ENCODE assay signal across 8 mouse cellular contexts in the genomic region with DNA sequence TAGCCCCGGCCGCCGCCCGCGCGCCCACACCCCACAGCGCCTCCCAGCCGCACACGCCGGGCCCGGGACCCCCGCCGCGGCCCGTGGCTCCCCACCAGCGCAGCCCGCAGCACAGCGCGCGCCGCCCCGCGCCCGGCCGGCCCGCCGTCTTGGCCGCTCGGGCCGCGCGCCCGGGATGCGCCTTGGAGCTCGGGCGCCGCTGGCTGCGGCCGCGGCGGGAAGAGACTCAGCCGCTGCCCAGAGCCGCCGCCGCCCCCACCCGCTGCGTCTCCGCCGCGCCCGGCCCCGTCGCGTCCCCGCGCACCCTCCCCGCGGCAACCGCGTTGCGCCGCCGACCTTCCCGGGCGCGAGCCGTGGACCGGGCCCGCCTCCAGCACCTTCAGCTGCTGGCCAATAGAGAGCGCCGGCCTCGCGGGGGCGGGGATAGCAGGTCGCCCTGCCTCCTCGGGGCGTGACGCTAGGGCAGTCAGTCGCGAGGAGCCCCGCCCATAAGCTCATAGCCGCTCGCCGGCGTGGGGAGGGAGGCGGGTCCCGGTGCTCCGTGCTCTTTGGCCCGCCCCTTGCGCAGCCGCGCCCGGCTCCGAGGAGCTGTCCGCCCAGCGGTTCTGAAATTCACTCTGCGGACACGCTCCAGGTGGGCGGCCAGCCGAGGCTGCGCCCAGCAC. TPM values are rescaled to one million over a fixed set of nuclear protein-coding genes. Genes with fewer than 3 reads are reported as not detected.
DNase-seq lines count a peak whose midpoint lies in the region; ATAC-seq lines count a peak whose summit lies in the region.

No protein-coding gene starts in this region.

- H3K4me3 ChIP-seq in hindbrain, embryonic 14.5 days (replicated peaks; ENCODE audit: low read length) = peak overlapping the region; percentile 75

- no peaks in the 10 kb centered on the region; the same call in 1 of the 2 replicates for H3K27me3 ChIP-seq in hindbrain, embryonic 14.5 days (ENCODE audit: control insufficient read depth, insufficient read depth, low read length)

- H3K4me1 ChIP-seq in hindbrain, embryonic 14.5 days (replicated peaks; ENCODE audit: control insufficient read depth, insufficient read depth, low read length) = peaks cover 28% of the 10 kb centered on the region

- peak overlapping the region; percentile 85 for H3K4me2 ChIP-seq in hindbrain, embryonic 14.5 days (replicated peaks)

- peak; percentile 97 for ATAC-seq in hindbrain, embryonic 14.5 days (ENCODE audit: low FRiP score)

- under 1% methylated on average over 64 of the region's 101 CpGs for WGBS in hindbrain, embryonic 14.5 days

- H3K27ac ChIP-seq in hindbrain, embryonic 14.5 days = peak overlapping the region; percentile 80

- peak; percentile 98 for DNase-seq in ZHBTc4 (ENCODE audit: low read depth, low spot score)
- DNase-seq in cerebellum, postnatal 4 days (ENCODE audit: low spot score in 2 of 2) = peak; percentile 88 to 95
- DNase-seq in frontal cortex, postnatal 36 days (ENCODE audit: low spot score in 2 of 2) = peak; percentile 96 to 98
- DNase-seq in hindbrain, embryonic 14.5 days (ENCODE audit: low spot score) = peak; percentile 94
- DNase-seq in layer of hippocampus, postnatal 25 days (ENCODE audit: extremely low spot score in 1 of 2, low spot score in 1 of 2) = peak; percentile 91 to 95
- DNase-seq in lung, postnatal 14 days = peak; percentile 96
- peak; percentile 98 for DNase-seq in retina, postnatal 1 day
- DNase-seq in thymus, postnatal 4 days = peak; percentile 93

- H3K9me3 ChIP-seq in hindbrain, embryonic 14.5 days (ENCODE audit: control insufficient read depth, low read length) = no peaks in the 10 kb centered on the region

- no peaks in the 10 kb centered on the region for H3K36me3 ChIP-seq in hindbrain, embryonic 14.5 days (replicated peaks; ENCODE audit: control insufficient read depth, insufficient read depth)

- peak overlapping the region; percentile 87 for H3K9ac ChIP-seq in hindbrain, embryonic 14.5 days

RNA-seq across cellular contexts. Expression of gene Pgbd5, which starts 5.2 kb away (rescaled TPM):
- 16.9 and 18.8 TPM in 2 replicates for polyA plus RNA-seq in hindbrain, embryonic 14.5 days (2014; fragmentation: Nextera tagmentation; extraction: Ambion mirVana)
- total RNA-seq in layer of hippocampus, postnatal 25 days (2021) = 100 to 1,000 TPM; 261 to 272 TPM

Comparison
In these comparisons a context has a peak if more than half of its experiments do, and no peak if none do; other contexts are left out.
1. Peak in every context shown above with its lines: DNase-seq, ATAC-seq, H3K4me3 ChIP-seq and H3K27ac ChIP-seq.